Mouse (Mus musculus) cerebellum, adult 2 months (tissue): ENCODE measurements at regions not wholly inside any gene's neighbourhood (a gene's known extent, or its start where the extent isn't known, plus 50 kb on each side); places are given as distances from the start of the nearest gene placed in this dataset.

Experiments
- DNase-seq, 2 experiments: peaks; one replicate each; pipeline ENCODE4 v3.0.0; 2021
- H3K27ac ChIP-seq: fragments of 200-500 bp; 2 replicates; pipeline ENCODE4 v1.5.1; 2012; ENCODE audit warnings: low read length, control low read depth, inconsistent platforms; ENCODE audit not compliant: insufficient read depth
- H3K27me3 ChIP-seq: fragments of 200-500 bp; 2 replicates; pipeline ENCODE4 v1.6.1; 2012; ENCODE audit warnings: inconsistent platforms, mild to moderate bottlenecking, low read length, moderate library complexity; ENCODE audit not compliant: control insufficient read depth, insufficient read depth
- H3K4me1 ChIP-seq: fragments of 200-500 bp; 2 replicates; pipeline ENCODE4 v1.6.1; 2011; ENCODE audit warnings: low read length; ENCODE audit not compliant: control insufficient read depth, insufficient read depth
- H3K4me3 ChIP-seq: fragments of 200-500 bp; replicated peaks from 2 replicates; pipeline ENCODE3; 2011; ENCODE audit warnings: mild to moderate bottlenecking, low read depth, low read length, control low read depth; ENCODE audit not compliant: insufficient read depth
- CTCF ChIP-seq: fragments of 200-500 bp; IDR thresholded peaks from 2 replicates; pipeline ENCODE4 v1.5.1; 2011; ENCODE audit warnings: low read depth, mild to moderate bottlenecking, control low read depth, low read length, moderate library complexity, borderline replicate concordance; ENCODE audit not compliant: insufficient read depth
- POLR2A ChIP-seq: fragments of 200-500 bp; IDR thresholded peaks from 2 replicates; pipeline ENCODE4 v1.6.1; 2011; ENCODE audit warnings: low read length, control low read depth, borderline replicate concordance; ENCODE audit not compliant: insufficient read depth
- WGBS: fragments of 180-500 bp; shearing (Covaris S2); methylation state at CpG from one replicate; pipeline ENCODE4 v1.1.7; 2018; 5-methylcytosine and 5-hydroxymethylcytosine counted together

GRCm38 (mm10) chr7:123642596-123642995, 142.3 kb upstream of the Zkscan2 start:
- no peak for TF ChIP-seq POLR2A
- no peak for TF ChIP-seq CTCF
- Histone ChIP-seq H3K4me3 (no peak overlapping the region), H3K27me3 (no peaks in the 10 kb centered on the region), H3K4me1 (no peaks in the 10 kb centered on the region), H3K27ac (no peak overlapping the region)
- DNase-seq: no peak
- 59% methylated on average over 4 of the region's 4 CpGs for WGBS

GRCm38 (mm10) chr7:123643426-123643825, 143.2 kb upstream of the Zkscan2 start:
- Histone ChIP-seq H3K4me1 (no peaks in the 10 kb centered on the region), H3K27me3 (no peaks in the 10 kb centered on the region), H3K27ac (no peak overlapping the region), H3K4me3 (no peak overlapping the region)
- no peak for DNase-seq
- TF ChIP-seq POLR2A (no peak), CTCF (no peak)
- WGBS: 60% methylated on average over 2 of the region's 2 CpGs

GRCm38 (mm10) chr7:123645521-123645920, 145.3 kb upstream of the Zkscan2 start:
- no peak overlapping the region for H3K27ac ChIP-seq
- TF ChIP-seq POLR2A (no peak), CTCF (no peak)
- H3K4me1 ChIP-seq: no peaks in the 10 kb centered on the region
- H3K4me3 ChIP-seq: no peak overlapping the region
- no peak for DNase-seq
- 71% methylated on average over 3 of the region's 3 CpGs for WGBS
- H3K27me3 ChIP-seq: no peaks in the 10 kb centered on the region

- Histone ChIP-seq H3K27me3 (no peaks in the 10 kb centered on the region), H3K4me1 (no peaks in the 10 kb centered on the region), H3K27ac (no peak overlapping the region), H3K4me3 (no peak overlapping the region)
- no peak for DNase-seq
- WGBS: 48% methylated on average over 5 of the region's 5 CpGs
- TF ChIP-seq POLR2A (no peak), CTCF (no peak)
Measured at GRCm38 (mm10) chr7:123665459-123665858, 165.2 kb upstream of the Zkscan2 start.

GRCm38 (mm10) chr7:123684762-123685161, 184.5 kb upstream of the Zkscan2 start:
- TF ChIP-seq POLR2A (no peak), CTCF (no peak)
- Histone ChIP-seq H3K4me1 (no peaks in the 10 kb centered on the region), H3K4me3 (no peak overlapping the region), H3K27me3 (no peaks in the 10 kb centered on the region), H3K27ac (no peak overlapping the region)
- 96% methylated on average over 3 of the region's 3 CpGs for WGBS
- no peak for DNase-seq

- no peak for DNase-seq
- H3K4me3 ChIP-seq: no peak overlapping the region
- TF ChIP-seq POLR2A (no peak), CTCF (no peak)
- H3K4me1 ChIP-seq: no peaks in the 10 kb centered on the region
- H3K27ac ChIP-seq: no peak overlapping the region
- H3K27me3 ChIP-seq: no peaks in the 10 kb centered on the region
- 63% methylated on average over 3 of the region's 3 CpGs for WGBS
Measured at GRCm38 (mm10) chr7:123686547-123686946, 186.3 kb upstream of the Zkscan2 start.

GRCm38 (mm10) chr7:123731016-123731415, 230.8 kb upstream of the Zkscan2 start:
- 85% methylated on average over 4 of the region's 4 CpGs for WGBS

GRCm38 (mm10) chr7:123733061-123733460, 232.8 kb upstream of the Zkscan2 start:
- WGBS: 89% methylated on average over 3 of the region's 3 CpGs
- H3K4me1 ChIP-seq: no peaks in the 10 kb centered on the region

More at GRCm38 (mm10) chr7:123731016-123731415, 230.8 kb upstream of the Zkscan2 start:
- Histone ChIP-seq H3K27me3 (no peaks in the 10 kb centered on the region; the same call in 1 of the 2 replicates), H3K27ac (no peak overlapping the region), H3K4me1 (no peaks in the 10 kb centered on the region), H3K4me3 (no peak overlapping the region)
- TF ChIP-seq POLR2A: no peak
- no peak for TF ChIP-seq CTCF
- DNase-seq: no peak

More at GRCm38 (mm10) chr7:123733061-123733460, 232.8 kb upstream of the Zkscan2 start:
- Histone ChIP-seq H3K4me3 (no peak overlapping the region), H3K27ac (no peak overlapping the region), H3K27me3 (no peaks in the 10 kb centered on the region; the same call in 1 of the 2 replicates)
- no peak for DNase-seq
- TF ChIP-seq POLR2A (no peak), CTCF (no peak)
